Mouse (Mus musculus): ENCODE results near the gene Zscan2.
A peak's percentile ranks its signal among the peaks of the same experiment; 100 is the strongest.

The Zscan2 gene

GRCm38 (mm10) chr7:80882830-80883505 is 22.2 kb downstream of the Zscan2 start:
- DNase-seq (ENCODE audit: low read depth, low spot score): peak; percentile 54

- no peak for DNase-seq (ENCODE audit: low read depth, low spot score)
Observed at GRCm38 (mm10) chr7:80885666-80886065, 24.9 kb downstream of the Zscan2 start.

DNA sequence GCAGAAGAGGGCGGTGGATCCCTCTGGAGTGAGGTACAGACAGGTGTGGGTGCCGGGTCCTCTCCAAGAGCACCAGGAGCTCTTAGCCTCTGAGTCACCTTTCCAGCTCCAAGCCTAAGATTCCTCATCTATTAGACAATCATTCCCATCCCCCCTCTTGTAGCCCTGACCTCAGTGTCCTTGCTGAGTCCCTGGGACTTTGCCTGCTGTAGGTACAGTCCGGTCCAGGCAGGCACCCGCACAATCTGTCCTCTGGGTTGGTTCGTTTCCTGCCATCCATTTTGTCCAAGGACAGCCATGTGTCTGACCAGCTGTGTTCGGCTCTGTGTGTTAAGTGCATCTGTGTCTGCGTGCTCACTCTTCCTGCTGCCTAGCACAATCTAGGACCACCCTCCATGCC is 27.9 kb downstream of the Zscan2 start:
- no peak for DNase-seq (ENCODE audit: low read depth, low spot score)

DNA sequence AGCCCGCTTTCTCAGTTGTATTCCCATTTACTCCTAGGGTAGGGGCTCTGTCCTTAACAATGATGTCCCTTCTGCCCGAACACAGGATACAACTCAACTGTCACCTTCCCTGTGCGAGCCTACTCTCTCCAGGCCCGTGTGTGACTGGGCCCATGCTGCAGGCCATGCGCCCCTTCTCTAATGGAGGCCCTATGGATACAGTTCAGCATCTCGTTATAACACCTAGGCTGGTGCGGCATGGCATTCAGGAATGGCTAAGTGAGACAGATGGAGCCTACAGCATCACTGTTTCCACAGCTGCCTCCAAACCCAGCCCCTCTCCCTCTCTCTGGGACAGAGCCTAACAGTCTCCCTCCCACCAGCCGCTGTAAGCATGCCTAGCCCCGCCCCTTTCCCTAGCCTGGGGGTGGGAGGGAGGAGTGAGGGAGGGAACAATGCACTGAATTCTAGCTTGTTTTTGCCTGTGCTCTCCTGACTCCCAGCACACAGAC is 28.3 kb downstream of the Zscan2 start:
- DNase-seq (ENCODE audit: low read depth, low spot score): peak; percentile 32

DNA sequence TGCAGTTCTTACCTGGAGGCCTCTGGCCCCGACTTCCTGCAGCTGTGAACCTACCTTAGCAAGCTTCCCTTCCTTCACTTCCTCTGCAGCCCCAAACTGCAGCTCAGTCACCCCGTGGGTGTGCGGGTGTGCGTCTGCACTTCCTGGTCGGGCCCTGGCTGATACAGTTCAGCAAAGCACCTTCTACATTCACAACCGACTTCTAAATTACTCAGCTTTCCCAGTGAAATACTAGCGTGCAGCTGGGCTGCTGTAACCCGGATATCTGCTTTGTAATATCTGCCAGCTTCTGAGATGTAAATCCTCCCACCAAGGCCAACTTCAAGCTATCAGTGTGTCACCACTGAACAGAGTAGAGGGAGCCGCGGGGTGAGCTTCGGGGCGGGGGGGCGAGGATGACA is 29.1 kb downstream of the Zscan2 start:
- no peak for DNase-seq (ENCODE audit: low read depth, low spot score)

DNA sequence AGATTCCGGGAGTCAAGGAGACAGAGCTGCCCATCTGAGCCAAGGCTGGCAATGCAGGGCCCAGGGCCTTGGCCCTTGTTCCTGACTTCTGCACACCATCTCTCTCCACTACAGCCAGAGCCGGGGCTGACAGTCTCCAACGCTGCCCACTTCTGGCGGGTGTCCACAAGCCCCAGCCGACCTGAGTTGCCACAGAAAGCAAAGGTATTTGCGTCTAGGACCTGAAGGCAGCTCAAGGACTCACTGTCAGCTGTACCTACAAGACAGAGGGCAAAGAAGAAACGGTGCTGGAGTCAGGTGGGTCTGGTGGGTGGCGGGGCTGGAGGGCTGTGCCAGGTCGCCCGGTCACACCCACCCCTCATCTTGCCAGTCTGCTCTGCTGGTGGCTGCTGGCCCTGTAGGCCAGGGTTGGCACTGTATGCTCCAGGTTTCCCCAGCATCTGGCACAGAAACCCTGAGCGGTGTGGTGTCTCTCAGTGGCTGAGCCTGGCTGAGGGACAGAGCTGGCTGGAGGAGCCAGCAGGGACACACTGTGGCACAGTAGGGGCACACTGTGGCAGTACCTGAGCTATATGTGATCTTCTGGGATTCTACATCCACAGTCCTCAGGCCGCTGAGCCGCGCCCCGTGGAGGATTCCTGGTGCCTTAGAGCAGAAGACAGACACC is 32.5 kb downstream of the Zscan2 start:
- DNase-seq (ENCODE audit: low read depth, low spot score): no peak

- no peak for DNase-seq (ENCODE audit: low read depth, low spot score)
Observed at GRCm38 (mm10) chr7:80893753-80894129, 33.0 kb downstream of the Zscan2 start.

- no peak for DNase-seq (ENCODE audit: low read depth, low spot score)
Observed at GRCm38 (mm10) chr7:80894196-80894595, 33.5 kb downstream of the Zscan2 start.

DNA sequence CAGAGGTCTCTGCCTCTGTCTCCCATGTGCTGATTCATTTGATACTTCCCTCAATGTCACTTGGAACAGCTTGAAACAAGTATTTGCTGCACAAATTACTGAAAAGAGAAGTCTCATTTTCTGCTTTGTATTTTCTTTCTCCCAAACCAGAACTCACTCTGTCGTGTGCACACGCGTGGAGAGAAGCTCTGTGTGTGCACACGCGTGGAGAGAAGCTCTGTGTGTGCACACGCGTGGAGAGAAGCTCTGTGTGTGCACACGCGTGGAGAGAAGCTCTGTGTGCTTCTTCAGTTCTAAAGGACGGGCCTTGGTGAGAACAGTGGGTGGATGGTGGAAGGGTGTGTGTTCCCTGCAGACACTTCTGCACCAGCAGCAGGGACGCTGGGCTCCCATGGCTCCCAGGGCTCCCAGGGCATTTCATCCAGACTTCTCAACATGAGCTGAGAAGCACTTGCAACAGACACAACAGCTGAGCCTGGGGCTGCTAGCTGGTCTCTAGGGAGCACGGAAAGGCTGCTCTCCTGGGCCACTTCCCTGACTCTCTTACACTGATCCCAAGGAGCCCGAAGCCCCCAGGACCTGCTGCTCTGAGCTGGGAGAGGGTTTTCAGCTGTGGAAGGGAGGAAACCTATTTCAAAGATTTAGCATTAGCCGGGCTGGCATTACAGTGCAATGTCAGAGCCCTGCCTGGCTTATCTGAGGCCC is 34.2 kb downstream of the Zscan2 start:
- no peak for DNase-seq (ENCODE audit: low read depth, low spot score)

DNA sequence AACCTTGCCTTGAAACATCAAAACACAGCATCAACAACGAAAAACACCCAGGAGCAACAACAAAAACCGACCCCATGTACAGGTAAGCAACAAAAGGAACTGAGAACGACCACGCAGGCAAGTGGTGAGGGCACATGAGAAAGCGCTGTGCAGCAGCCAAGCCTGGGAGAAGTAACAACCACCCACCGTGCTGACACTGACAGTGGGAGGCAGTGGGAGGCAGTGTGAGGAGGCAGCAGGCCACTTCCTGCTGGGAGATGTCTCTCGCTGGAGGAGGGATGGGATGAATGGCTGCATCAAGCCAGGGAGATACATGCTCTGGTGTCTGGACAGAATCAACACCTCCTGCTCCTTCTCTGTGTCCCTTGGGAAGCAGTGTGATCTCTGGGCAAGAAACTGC is 36.4 kb downstream of the Zscan2 start:
- no peak for DNase-seq (ENCODE audit: low read depth, low spot score)

DNA sequence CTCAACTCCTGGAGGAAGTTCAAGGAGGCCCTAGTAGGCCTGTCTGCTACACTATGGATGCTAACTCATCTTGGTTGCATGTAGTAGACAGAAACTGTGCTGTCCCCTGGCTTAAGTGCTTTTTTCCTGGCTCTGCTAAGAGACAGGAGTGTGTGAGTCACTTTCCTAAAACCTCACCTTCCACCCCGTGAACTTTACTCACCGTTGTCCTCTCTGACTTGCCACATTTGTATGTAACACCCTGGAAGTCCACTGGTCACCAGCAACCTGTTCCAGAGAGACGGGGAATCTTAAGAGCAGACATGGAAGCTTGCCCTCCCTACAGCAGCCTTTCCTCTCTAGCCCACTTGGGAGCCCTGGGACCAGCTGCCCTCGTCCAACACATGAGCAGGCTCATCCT is 37.0 kb downstream of the Zscan2 start:
- DNase-seq (ENCODE audit: low read depth, low spot score): no peak

DNA sequence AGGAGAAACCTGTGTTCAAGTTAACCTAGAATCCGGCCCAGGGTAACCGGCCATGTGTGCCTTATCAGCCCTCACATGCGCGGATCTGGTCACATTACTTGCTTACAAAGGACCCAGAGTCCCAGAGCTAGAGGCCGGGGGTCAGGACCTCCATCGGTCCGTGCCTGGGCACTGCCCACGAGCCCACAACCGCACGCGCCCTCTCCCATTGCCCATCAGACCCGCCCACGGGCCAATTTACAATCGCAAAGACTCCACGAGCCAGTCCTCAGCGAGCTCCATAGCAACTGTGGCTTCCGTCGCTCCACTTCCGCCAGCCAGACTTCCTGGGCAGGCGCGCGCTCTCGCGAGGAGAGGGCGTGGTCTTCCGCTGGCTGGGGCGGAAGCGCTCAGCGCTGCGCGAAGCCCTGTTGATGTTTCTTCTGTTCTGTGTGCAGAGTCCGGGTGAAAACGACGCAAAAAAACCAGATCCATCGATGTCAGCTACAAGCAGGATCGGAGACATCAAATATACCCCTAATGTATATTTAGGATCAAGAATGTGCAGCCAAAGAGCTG is 40.3 kb downstream of the Zscan2 start, which contains the start of gene Wdr73:
TSS of gene Wdr73 (minus strand) at position 326 of the 558 bp plus-strand sequence.
- peak; percentile 82 for DNase-seq (ENCODE audit: low read depth, low spot score)

- no peak for DNase-seq (ENCODE audit: low read depth, low spot score)
Observed at GRCm38 (mm10) chr7:80901541-80902274, 41.0 kb downstream of the Zscan2 start.

DNA sequence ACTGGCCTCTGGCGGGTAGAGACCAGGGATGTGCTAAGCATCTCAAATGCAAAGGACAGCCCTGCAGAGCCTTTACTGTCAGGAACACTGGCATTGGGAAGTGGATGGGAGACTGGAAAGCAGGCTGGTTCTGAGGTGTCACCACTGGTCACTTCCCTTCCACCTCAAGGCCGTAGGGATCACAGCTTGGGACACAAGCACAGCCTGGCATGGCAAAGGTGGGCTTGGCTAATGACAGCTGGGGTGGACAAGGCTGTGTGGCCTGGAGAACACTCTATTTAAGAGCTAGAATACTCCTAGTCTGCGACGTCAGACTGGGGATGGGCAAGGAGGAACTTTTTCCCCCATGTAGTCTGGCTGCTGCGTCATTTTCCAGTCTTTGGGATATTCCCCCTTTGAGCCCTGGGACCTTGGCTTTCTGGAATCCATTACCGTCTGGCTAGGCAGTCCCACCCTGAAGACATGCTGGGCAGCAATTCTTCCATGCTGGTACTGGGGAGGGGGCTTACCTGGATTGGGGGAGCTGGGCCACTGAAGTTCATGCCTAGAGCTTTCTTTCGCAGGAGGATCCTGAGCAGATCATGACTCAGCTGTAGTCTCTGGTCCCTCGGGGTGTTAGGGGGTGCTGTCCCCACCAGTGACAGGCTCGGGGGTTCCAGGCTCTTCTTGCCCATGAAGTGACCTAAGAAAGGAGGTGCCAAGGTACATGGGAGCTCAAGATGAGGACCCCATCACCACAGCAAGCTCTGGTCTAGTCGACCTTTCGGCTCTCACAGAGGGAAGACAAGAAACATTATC is 43.1 kb downstream of the Zscan2 start:
- no peak for DNase-seq (ENCODE audit: low read depth, low spot score)

DNA sequence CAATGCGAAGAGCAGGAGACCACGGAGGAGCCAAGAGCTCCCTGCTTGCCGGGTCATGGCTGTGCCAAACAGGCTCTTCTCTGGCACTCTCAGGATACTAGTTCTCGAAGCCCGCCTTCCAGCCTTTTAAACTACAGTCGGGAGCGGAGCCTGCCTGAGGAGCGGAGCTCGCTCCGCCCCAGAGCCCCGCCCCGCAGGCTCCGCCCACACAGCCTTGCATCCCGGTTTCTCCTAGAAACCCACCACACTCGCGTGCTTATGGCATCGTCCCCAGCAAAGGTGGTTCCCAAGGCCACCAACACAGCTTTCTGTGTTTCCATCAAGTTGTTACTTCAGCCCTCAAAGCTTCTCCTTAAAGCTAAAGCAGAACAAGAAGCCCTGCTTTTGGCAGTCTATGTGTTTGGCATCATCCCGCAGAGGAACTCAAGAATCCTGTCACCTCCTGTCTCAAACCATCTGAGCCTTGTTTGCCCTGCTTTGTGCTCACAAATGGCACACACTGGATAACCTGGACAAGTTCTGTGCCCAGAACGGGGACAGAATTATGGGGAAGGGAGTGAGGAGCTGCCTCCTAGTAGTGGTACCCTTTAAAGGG is 44.3 kb downstream of the Zscan2 start, which contains the start of gene Nmb:
TSS of gene Nmb (minus strand) at position 156 of the 595 bp plus-strand sequence.
- DNase-seq (ENCODE audit: low read depth, low spot score): peak; percentile 49

GRCm38 (mm10) chr7:80911053-80911452 is 50.3 kb downstream of the Zscan2 start:
- no peak for DNase-seq (ENCODE audit: low read depth, low spot score)

DNA sequence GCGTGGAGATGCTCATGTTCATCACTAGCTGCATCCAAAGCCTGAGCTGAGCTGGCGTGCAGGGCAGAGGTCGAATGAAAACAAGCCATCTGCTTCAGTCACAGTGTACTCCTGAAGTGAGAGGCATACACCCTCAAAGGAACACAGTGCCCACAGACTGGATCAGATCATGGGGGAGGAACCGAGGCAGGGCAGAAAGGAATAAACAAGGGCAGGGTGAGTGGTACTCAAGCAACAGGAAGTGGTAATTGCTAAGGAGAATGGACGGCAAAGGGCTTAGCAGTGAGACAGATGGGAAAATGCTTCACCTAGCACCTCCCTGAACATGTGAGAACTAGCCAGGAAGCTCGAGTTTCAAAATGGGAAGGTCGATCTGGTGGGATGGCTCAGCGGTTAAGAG is 51.8 kb downstream of the Zscan2 start:
- no peak for DNase-seq (ENCODE audit: low read depth, low spot score)

- no peak for DNase-seq (ENCODE audit: low read depth, low spot score)
Observed at GRCm38 (mm10) chr7:80917916-80918465, 57.3 kb downstream of the Zscan2 start.

DNA sequence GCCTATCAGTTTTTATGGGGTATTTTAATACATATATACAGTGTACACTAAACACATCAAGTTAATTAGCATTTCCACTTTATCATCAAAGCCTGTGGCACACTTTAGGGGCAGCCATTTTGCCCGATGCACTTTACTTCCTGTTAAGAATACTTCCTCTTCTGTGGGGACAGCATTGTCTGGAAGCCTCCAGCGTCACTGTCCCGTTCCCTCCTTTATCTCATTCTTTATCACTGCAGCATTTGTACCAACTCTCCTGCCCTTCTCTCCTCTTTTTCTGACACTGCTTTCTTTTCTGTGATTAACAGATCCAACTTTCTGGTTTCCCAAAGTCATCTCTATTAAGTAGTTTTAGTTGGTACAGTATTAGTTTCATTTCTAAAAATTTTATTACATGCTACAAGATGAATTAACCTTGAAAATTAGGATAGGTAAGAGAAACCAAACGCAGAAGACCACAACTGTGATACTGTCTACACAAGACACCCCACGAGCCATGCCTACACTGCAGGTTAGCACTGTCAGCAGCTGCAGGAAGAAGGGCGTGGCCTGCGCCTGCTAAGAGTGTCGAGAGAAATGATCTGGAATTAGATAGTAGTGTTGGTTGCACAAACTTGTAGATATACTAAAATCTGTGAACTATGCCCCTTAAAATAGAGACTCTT is 58.4 kb downstream of the Zscan2 start:
- DNase-seq (ENCODE audit: low read depth, low spot score): no peak
